Mouse (Mus musculus) fat pad, adult 2 months (tissue): ENCODE results near the gene Agtpbp1.
"Not testable (repeated sequence)": the region's sequence is repeated elsewhere in the genome, so short reads cannot be mapped to it uniquely, and the experiment has no call there.

Experiments
- DNase-seq: peaks from one replicate; pipeline ENCODE4 v3.0.0-alpha.2; 2011; ENCODE audit warnings: low read depth, low spot score; ENCODE audit errors: extremely low read depth

The Agtpbp1 gene

DNA sequence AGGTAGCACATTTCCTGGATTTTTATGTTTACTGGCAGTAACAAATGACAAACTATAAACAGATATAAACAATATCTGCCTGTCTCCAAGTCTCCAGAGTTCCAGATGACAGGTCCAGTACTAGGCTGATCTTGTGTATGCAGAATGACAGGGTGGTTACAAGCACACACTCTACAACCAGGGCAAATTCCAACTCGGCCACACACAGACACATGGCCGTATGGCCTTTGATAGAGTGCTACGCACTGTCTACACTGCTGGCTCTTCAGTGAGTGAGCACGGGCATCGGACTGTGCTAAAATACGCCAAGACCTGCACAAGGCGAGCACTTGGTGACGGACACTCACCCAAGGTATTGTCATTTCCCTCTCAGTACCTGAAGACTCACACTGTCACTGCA lies 97.7 kb downstream of the Agtpbp1 start:
- no peak for DNase-seq

DNA sequence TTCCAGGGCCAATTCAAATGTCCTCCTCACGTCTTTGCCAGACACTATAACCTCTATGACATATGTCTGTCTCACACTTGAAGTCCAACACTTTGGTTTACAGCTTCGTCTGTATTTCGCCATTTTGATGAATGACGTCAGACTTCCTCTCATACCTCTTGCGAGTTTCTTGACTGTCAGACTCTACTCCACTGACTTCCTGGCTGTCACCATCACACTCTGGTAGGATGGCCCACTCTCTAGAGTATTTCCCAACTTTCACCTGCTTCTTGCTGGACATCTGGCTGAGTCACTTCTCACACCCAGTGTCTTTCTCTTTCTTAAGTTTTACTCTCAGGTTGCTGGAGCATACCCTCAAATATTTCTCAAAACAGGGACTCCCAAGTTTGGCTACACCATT lies 98.8 kb downstream of the Agtpbp1 start:
- peak; percentile 8 for DNase-seq

DNA sequence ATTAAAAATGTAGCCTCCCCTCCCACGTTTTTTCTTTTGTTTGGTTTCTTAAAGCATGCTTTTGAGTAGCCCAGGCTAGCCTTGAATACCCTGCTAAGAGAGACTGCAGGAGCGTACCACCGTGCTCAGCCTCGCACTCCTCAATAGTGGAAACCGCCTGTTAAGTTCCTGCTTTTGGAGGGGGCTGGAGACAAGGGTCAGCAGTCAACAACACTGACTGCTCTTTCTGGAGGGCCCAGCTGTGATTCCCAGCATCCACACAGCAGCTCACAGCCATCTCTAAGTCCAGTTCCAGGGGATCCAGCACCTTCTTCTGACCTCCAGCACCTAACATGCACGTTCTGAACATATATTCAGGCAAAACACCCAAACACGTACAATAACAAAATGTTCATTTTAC lies 99.6 kb downstream of the Agtpbp1 start:
- DNase-seq = no peak

DNA sequence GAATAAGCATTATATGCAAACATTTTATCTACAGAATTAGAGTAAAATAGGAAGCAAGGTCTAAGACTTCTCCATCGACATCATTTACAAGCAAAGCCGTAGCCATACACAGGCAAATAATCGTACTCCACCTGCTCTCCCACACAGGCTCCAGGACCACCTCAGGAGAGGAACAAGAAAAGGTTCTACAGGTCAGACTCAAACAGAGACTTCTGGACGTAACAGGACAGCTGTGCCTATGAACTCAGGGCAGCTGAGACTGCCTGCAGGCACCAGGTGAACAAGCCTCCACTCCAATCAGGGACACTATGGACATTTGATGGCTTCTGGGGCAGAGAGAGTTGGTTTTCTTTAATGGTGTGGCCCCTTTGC lies 103.6 kb downstream of the Agtpbp1 start:
- DNase-seq = no peak

DNA sequence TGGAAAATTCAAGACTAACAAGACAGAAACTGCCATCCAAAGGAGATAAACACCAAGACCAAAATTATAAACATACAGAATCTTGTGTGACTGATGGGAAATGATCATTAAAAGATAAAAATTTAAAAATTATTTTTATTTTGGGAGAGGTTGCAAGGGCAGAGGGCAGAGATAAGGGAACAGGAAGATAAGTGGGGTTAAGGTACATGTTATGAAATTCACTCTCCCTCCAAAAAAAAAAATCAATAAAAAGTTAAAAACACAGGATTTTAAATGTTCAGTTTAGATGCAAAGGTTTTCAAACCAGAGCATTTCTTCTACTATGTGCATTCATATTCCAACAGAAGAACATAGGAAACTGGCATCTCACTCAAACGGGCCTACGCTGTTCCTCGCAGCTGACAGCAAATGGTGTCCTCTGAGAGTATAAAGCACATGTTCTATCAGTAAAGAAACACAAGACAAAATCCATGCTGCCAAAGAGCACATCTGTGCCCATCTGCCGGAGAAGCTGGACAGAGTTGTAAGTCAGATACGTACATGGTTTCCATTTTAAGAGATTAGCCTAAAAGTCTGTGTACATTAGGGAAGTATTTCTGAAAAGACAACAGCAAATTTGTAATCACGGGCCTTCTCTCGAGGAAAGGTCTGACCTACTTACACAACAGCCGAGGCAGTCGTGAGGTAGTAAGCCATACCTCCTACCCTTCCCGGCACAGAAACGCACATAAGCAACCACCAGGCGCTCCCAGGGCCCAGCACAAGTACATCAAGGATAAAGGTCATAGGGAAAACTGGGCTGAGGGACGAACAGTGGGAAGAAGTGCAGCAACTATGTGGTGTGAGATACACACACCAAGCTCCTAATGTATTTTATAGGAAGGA lies 104.2 kb downstream of the Agtpbp1 start:
- DNase-seq = no peak

DNA sequence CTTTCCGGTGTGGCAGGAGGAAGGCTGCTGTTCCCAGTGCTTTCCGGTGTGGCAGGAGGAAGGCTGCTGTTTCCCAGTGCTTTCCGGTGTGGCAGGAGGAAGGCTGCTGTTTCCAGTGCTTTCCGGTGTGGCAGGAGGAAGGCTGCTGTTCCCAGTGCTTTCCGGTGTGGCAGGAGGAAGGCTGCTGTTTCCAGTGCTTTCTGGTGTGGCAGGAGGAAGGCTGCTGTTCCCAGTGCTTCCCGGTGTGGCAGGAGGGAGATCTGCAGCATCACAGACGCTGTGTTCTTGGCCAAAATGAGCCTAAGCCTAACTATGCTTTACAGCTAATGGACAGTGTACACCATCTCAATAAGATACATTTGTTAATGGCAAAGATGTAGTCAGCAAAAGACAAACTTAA lies 107.1 kb downstream of the Agtpbp1 start:
- DNase-seq = not testable (repeated sequence)

DNA sequence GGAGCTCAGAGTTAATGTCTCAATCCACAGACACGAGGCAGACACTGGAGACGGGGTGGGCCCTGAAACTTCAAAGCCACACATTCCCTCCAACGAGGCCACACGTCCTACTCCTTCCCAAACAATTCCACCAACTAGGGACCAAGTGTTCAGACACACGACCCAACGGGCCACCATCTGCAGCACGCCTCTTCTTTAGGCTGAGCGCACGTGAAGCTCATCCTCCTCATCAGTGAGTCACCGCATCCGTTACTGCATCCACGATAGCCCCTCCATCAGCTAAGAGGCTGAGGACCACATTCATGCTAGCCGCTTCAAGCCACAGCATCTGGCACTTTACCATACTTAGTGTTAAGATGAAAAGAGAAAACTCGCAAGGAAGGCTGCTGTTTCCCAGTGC lies 107.6 kb downstream of the Agtpbp1 start:
- no peak for DNase-seq

DNA sequence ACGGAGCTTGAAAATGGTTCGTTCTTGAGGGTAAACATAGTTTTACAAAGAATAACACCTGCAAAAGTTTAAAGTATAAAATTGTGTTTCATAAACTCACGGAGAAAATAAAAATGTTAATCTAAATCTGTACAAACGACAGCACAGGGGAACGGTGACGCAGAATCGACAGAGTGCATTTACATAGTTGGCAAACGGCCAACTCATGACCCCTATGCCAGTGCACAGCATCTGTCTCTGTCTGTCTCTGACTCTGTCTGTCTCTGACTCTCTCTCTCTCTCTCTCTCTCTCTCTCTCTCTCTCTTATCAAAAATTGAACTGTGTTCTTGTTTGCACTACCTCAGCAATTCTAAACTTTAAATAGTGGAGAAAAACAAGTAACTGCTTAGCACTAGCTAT lies 110.1 kb downstream of the Agtpbp1 start:
- no peak for DNase-seq

DNA sequence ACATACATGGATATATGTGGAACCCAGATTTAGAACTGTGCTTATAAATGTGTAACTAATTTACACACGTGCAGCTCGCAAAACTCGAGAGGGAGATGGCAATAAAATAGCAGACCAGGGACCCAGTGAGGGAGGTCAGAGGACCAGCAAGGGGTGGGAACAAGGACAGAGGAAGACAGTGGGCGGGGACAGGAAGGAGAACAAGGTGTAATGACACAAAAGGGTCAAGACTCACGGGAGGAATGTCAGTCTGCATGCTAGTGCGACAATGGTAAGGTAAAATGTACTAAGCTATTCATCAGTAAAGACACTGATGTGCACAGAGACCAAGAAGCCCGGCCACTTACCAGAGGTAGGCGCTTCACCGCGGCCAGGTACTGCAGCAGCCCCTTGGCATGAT lies 111.7 kb downstream of the Agtpbp1 start:
- DNase-seq = no peak

DNA sequence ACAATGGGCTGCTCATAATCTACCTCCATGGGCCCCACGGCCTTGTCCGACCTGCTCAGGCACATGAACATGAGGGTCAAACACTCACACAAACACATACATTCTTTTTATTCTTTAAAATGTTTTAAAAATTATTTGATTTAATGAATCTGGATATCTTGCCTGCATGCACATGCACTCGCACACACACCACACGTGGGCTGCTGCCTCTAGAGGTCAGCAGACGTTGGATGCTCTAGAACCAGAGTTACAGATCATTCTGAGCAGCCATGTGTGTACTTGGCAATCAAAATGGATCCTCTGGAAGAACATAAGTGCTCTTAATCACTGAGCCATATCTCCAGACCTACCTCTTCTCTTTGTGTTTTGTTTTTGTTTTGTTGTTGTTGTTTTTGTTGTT lies 112.8 kb downstream of the Agtpbp1 start:
- no peak for DNase-seq

DNA sequence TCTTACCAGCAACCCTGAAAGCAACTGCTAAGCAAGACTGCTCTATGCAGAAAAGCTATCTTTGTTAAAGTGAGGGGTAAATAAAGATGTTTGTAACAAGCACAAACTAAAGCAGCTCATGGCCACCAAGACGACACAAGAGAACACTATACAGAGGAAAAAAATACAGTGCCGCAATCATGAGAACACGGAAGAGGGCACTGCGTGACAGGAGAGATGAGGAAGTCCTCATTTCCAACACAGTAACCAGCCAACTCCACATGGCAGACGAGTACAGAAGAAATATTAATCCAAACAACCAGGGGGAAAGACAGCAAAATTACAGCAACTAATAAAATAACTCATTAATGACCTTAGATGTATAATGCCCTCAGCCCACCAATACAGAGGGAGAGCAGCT lies 115.3 kb downstream of the Agtpbp1 start:
- DNase-seq = no peak

DNA sequence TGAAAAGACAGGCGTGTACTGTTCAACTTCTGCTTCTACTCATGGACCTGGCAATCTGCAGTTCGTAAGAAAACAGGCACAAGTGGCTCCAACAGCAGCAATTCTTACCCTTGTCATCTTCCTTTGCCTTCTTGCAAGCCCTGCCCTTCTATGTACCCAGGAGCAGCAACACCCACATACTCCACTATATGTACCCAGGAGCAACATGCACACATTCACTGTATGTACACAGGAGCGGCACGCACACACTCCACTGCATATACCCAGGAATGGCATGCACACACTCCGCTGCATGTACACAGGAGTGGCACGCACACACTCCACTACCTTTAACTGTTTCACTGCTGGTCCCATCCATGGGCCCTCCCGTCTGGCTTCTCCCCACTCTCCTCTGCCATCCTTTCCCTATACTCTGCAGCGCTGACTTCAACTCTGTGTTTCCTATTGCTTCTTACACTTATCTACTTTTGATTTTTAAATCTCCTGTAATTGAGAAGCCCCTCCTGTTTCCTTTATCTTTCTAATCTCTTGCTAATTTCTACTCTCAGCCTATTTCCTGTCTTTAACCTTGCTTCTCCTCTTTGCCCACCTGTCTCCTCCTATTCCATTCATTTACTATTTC lies 116.7 kb downstream of the Agtpbp1 start:
- DNase-seq = no peak

DNA sequence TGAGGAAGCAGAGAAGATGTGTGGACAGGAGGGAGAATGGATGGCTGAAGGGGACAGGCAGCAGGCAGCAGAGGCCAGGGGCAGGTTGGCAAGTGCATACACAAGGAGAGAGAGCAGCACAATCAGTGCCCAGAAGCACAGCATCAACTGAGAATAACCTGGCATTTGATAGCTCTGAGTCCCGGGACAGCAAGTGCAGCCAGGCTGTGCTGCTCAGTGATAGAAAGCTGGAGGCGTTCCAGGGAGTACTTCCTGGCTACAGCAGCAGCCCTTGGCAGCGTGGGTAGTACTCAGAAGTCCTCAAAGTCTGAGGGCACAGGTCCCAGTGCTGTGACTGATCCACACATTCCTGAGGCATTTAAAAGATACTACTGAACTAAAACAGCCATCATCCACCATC lies 117.4 kb downstream of the Agtpbp1 start:
- DNase-seq = peak; percentile 10

DNA sequence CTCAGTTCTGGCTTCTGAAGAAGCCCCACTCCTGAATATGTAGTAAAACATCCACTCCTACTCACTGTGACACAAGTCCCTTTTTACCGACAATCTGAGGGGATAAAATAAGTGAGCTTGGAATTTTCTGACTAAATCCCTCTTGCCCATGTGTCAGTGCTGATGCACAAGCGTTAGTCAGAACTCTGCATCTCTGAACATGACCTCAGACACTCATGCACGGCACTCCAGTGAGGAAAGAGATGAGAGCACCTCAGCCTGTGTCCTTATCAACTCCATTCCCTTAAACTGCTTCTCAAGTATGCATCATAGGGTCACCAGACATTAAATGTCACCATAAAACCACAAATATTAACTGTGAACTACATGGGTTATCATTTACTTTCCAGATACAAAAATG lies 124.1 kb downstream of the Agtpbp1 start:
- no peak for DNase-seq

DNA sequence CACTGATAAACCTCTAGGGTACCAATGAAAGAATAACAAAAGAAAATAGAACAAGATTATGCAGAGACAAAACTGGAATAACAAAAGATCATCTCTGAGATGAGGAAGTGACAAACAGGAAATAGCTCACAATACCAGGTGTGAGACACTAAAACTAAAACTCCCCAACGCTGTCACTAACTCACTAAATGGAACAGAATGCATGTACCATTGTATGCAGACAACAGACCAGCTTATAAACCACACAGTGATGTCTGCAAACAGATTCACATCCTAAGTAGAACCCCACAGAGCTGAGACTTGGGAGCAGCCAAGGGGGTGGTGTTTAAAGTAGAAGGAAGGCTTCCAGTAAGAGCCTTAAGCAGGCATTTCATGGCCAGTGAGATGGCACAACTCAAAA lies 128.8 kb downstream of the Agtpbp1 start:
- no peak for DNase-seq

DNA sequence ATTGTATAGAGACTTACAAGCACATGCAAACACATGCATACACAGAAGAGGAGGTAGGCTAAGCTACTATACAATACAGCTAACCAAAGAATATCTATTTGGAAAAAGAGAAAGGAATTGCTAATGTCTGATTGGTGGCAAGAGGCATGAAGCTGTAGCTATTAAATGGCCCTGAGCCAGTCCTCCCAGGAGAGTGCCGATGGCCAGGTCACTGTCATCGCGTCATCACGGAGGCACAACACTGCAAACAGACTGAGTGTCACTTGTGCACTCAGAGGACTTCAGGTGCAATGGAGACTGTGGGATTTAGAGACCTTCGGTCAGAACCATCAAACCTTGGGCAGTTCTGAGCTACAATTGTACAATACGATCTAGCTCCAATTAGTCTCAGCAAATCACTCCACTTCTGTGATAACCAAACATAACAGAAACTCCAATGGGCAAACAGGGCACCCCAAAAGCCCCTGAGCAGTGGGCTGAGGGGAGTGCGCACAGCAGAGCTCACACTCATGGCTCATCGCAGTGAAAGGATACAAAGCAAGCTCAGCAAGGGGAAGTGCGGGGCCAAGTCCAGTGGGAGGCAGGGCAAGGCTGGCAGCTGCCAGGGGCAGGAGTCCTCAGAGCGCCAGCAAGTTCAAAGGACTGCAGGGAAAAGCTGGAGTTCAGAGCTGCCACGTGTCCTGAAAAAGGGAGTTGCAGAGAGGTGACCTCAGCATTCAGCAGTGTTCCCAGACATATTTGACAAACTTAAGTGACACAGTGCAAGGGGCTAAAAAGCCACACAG lies 130.8 kb downstream of the Agtpbp1 start:
- DNase-seq = no peak

DNA sequence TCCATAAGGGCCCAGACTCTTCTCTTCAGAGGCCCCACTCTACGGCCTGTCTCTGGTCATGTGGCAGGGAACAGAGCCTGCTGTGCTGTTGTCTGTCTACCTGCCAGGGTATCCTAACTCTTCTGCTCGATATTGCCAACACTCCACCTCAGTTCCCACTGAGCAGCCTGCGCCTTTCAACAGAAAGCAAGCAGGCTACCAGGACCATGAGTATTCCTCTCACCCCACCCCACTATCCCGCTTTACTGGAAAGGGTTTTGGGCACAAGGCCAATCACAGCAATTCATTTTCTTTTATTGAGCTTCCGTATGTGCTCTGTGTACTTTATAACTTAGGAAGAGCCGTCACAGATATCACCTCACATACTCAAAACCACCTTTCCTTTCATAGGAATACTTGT lies 131.4 kb downstream of the Agtpbp1 start:
- DNase-seq = no peak

DNA sequence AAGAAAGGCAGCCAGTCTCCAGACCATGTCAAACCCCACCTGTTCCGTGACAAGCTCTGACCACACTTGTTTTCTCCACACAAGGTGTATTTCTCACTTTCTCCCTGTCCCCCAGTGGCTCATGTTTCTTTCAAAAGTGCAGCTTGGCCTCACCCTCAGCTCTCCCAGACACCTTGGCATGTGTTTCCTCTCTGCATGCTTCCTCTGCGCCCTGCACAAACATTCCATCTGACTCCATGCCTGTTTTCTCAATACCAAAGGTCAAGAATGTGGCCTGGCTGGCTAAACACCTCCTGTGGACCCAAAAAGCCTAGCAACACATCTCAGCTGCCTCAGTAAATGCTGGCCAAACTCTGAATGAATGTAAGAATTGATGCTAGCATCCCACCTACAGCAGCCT lies 132.0 kb downstream of the Agtpbp1 start:
- no peak for DNase-seq

DNA sequence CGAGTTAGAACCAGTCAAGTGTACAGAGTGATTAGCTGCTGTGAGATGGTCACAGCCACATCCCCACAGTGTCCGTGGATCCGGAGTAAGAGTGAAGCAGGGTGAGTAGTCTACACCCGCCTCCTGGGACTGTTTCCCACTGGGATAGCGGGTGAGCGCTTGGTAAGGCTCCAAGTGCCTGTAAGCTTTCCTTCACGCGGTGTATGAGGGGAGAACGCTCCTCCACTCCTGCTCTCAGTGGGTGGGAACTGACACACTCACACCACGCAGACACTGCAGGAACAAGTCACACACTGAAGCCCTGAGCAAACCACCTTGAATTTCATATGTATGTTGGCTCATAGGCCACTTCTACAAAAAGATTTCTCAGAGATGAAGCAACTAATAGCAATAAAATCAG lies 134.2 kb downstream of the Agtpbp1 start:
- no peak for DNase-seq

DNA sequence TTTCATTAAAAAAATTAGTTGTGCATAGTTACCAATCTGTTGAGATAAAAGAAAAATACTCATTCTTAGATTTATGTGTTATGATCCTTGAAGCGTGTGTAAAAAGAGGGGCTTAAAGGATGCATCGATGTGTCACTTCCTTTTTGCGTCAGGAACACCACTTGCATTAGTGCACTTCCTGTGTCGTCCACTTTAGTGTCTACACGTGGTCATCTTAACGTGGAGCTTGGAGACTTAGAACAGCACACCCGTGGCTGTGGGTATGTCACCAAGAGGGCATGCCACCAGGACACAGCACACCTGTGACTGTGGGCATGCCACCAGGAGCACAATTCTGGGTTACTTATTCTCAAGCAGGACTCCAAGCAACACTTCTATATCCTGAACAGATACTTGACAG lies 137.9 kb downstream of the Agtpbp1 start:
- no peak for DNase-seq

DNA sequence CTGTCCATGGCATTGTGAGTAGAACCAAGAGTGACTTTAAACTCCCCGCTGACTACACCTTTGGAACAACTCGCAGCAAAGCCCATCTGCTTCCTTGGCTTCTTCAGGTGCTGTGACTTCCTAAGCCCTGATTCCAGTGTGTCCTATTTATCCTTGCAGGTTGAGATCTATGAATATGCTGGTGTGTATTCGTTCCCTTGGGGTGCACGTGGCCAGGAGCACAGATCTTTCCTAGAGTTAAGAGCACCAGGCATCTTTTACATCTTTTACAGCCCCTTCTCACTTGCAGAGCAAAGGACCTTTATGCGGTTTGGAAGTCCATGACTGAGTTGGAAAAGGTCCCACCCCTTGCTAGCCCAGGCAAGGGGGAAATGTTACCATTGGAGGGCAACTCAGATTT lies 139.8 kb downstream of the Agtpbp1 start:
- no peak for DNase-seq

DNA sequence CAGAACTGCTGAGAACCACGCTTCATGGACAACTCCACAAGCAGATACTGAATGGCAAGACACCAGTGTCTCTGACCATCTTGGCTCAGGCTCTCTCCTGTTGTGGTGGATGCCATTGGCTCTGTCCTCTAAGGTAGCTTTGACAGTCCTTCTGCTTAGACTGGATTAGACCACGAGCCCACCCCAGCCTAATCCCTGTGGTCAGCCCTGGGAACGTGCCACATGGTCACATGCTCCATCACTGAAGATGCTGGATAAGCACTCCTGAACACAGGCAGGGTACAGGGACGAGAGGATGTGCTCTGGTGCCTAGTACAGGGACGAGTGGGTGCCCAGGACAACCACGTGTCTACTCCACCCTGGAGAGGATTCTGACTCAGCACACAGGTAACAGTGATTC lies 140.7 kb downstream of the Agtpbp1 start:
- no peak for DNase-seq
